ENCODE assay signal across 9 mouse cellular contexts in the genomic region with DNA sequence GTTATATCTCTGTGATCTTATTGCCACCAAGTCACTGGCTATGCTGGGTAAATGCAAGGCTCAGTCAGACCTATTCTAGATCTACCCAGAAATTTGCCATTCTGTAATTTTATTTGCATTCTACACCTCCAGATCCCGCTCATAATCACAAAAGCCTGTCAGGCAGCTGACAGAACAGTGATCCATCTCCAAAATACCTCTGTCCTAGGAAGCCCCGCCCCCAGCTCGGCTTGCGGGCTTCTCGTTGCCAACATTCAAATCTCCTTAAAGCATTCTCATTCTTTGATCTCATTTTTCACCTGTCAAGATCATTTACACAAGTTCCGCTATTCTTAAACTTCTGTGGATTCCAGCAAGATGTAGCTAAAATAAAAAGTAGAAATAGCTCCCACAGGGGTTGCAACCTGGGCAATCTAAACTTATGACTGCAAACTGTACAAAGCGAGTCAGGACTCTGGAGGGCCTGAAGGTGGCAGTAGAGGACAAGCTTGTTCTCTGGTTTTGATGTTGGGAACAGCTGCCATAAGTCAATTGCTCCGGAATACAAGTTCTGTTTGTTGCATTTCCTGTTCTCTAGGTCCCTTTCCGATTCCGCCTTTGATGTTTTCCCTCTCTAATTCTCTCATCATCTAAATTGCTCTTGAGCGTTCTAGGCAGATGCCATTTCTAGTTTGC. TPM values are rescaled to one million over a fixed set of nuclear protein-coding genes. Genes with fewer than 3 reads are reported as not detected.
A peak's percentile ranks its signal among the peaks of the same experiment; 100 is the strongest.
DNase-seq lines count a peak whose midpoint lies in the region; ATAC-seq and TF ChIP-seq lines count a peak whose summit lies in the region.
"Had no signal": no experiment of that assay in that cellular context is flagged by ENCODE, and none has a peak within 500 bp of the region (broad histone marks: within the 10 kb centered on the region; RNA-seq: fewer than 3 reads in every experiment).

No protein-coding gene starts in this region.

- peak; percentile 27; the same call in 1 of the 2 replicates for TF ChIP-seq CTCF in small intestine, adult 2 months (IDR thresholded peaks at IDR 0.05; ENCODE audit: extremely low read depth, insufficient read length, insufficient replicate concordance, low read depth, low read length)

- peak overlapping the region; percentile 49 for H3K4me2 ChIP-seq in intestine, embryonic 15.5 days (replicated peaks)

- peak; percentile 76 for DNase-seq in 416B (ENCODE audit: low read depth)
- DNase-seq in adrenal gland, adult 2 months = peak; percentile 65
- DNase-seq in embryo, embryonic 9.5 days (ENCODE audit: extremely low spot score) = peak; percentile 61
- DNase-seq in gonadal fat pad, adult 2 months (ENCODE audit: low read depth) = peak; percentile 34
- peak; percentile 57 to 73 for DNase-seq in left cerebral cortex, postnatal 25 days (ENCODE audit: low spot score in 2 of 2)
- DNase-seq in midbrain, embryonic 10.5 days (ENCODE audit: low spot score) = peak; percentile 41

- H3K27me3 ChIP-seq in intestine, embryonic 15.5 days (replicated peaks) = no peaks in the 10 kb centered on the region
- H3K27me3 ChIP-seq in midbrain, embryonic 10.5 days (ENCODE audit: low read depth, poor library complexity, severe bottlenecking) = no peaks in the 10 kb centered on the region
- H3K27me3 ChIP-seq in small intestine, adult 2 months (ENCODE audit: control insufficient read depth, insufficient read depth, low read length) = no peaks in the 10 kb centered on the region

- ATAC-seq in intestine, embryonic 15.5 days = peak; percentile 85

- H3K4me3 ChIP-seq in intestine, embryonic 15.5 days (replicated peaks) = no peak overlapping the region
- H3K4me3 ChIP-seq in midbrain, embryonic 10.5 days = peak overlapping the region; percentile 29; the same call in 1 of the 2 replicates
- no peak overlapping the region for H3K4me3 ChIP-seq in small intestine, adult 2 months (ENCODE audit: low read depth, low read length)
- H3K4me3 ChIP-seq: erythroblast, embryonic 14.5 days had no signal

- 12% methylated on average over 11 of the region's 11 CpGs for WGBS in intestine, embryonic 15.5 days
- 34% methylated on average over 11 of the region's 11 CpGs for WGBS in midbrain, embryonic 10.5 days
- WGBS in small intestine, adult 2 months = 16% methylated on average over 11 of the region's 11 CpGs

- TF ChIP-seq POLR2A in small intestine, adult 2 months (IDR thresholded peaks at IDR 0.05; ENCODE audit: low read depth, low read length) = no peak

- no peaks in the 10 kb centered on the region for H3K9me3 ChIP-seq in intestine, embryonic 15.5 days
- H3K9me3 ChIP-seq in midbrain, embryonic 10.5 days (replicated peaks) = no peaks in the 10 kb centered on the region

- H3K9ac ChIP-seq in intestine, embryonic 15.5 days = no peak overlapping the region

- no peaks in the 10 kb centered on the region for H3K4me1 ChIP-seq in intestine, embryonic 15.5 days (replicated peaks)
- H3K4me1 ChIP-seq in midbrain, embryonic 10.5 days = no peaks in the 10 kb centered on the region
- H3K4me1 ChIP-seq in small intestine, adult 2 months (ENCODE audit: control insufficient read depth, insufficient read depth, insufficient read length, low read length) = no peaks in the 10 kb centered on the region

- intact Hi-C loops in left cerebral cortex, postnatal 25 days (cut with DNase I) = loop anchor here (5.0 kb wide), 1 partner anchor 192 kb away; a partner anchor contains a TSS

- H3K36me3 ChIP-seq in intestine, embryonic 15.5 days = no peaks in the 10 kb centered on the region
- H3K36me3 ChIP-seq in midbrain, embryonic 10.5 days = no peaks in the 10 kb centered on the region
- H3K36me3 ChIP-seq in small intestine, adult 2 months (ENCODE audit: control insufficient read depth, insufficient read depth, low read length) = no peaks in the 10 kb centered on the region

- no peak overlapping the region for H3K27ac ChIP-seq in intestine, embryonic 15.5 days
- H3K27ac ChIP-seq in midbrain, embryonic 10.5 days (replicated peaks) = no peak overlapping the region
- H3K27ac ChIP-seq in small intestine, adult 2 months (ENCODE audit: insufficient read depth, low read depth, low read length) = no peak overlapping the region

RNA-seq across cellular contexts. Expression of a gene that starts 58.1 kb away (rescaled TPM):
- total RNA-seq in adrenal gland, adult 2 months (2021) = 1 to 10 TPM; 6.8 to 7.2 TPM
- 18.9 and 27.3 TPM in 2 replicates for polyA plus RNA-seq in adrenal gland, adult 2 months (2012; rRNA removed)
- polyA plus RNA-seq in gonadal fat pad, adult 2 months (2012; rRNA removed) = 3.8 and 7.2 TPM in 2 replicates
- 1.1 and 1.3 TPM in 2 replicates for polyA plus RNA-seq in intestine, embryonic 15.5 days (2015; fragmentation: Nextera tagmentation; extraction: Ambion mirVana)
- total RNA-seq in left cerebral cortex, postnatal 25 days (2021) = 10 to 100 TPM; 26.3 to 30.0 TPM
- polyA plus RNA-seq in midbrain, embryonic 10.5 days (2016; fragmentation: Nextera tagmentation; extraction: Ambion mirVana) = 0.64 and 0.71 TPM in 2 replicates
- polyA plus RNA-seq in small intestine, adult 2 months (2012; rRNA removed) = 4.4 and 6.1 TPM in 2 replicates
